Mouse (Mus musculus) B cell, adult 62 days (primary cell): ENCODE data around the gene Olfr671. TPM values are rescaled to one million over a fixed set of nuclear protein-coding genes. Genes with fewer than 3 reads are reported as not detected.

Experiments
- total RNA-seq: library from RNA; stranded (reverse); gene quantifications from 4 replicates; pipeline ENCODE4 v1.2.4, GENCODE M21; 2023

The Olfr671 gene
- not detected in 4 replicates for total RNA-seq

GRCm38 (mm10) chr7:104979026-104979425 lies at the start of gene Olfr671:
Olfr671 (minus strand) TSS chr7:104979126.

GRCm38 (mm10) chr7:105028360-105028759 lies 49.4 kb upstream of the Olfr671 start, which contains the start of gene Olfr675:
Olfr675 (minus strand) TSS chr7:105028460.

GRCm38 (mm10) chr7:105001929-105002328 lies 23.0 kb upstream of the Olfr671 start, which contains the start of gene Olfr672:
Olfr672 (minus strand) TSS chr7:105002029.

GRCm38 (mm10) chr7:104962520-104962919 lies 16.4 kb downstream of the Olfr671 start, which contains the start of gene Olfr670:
Olfr670 (minus strand) TSS chr7:104962620.

GRCm38 (mm10) chr7:104933940-104934339 lies 45.0 kb downstream of the Olfr671 start, which contains the start of gene Olfr669:
Olfr669 (plus strand) TSS chr7:104934240.

GRCm38 (mm10) chr7:104927957-104928356 lies 51.0 kb downstream of the Olfr671 start, which contains the start of gene Olfr668:
Olfr668 (minus strand) TSS chr7:104928057.

Other genes starting within 250 kb of the Olfr671 start
- not detected in 4 replicates for gene Usp17le, start 201.7 kb downstream of the Olfr671 start, total RNA-seq
- gene Usp17lb, start 136.5 kb downstream of the Olfr671 start, total RNA-seq: not detected in 4 replicates
- not detected in 4 replicates for gene Usp17la, start 122.1 kb downstream of the Olfr671 start, total RNA-seq
- gene Olfr665, start 101.1 kb downstream of the Olfr671 start, total RNA-seq: not detected in 4 replicates
- gene Olfr666, start 83.2 kb downstream of the Olfr671 start, total RNA-seq: not detected in 4 replicates
- gene Olfr667, start 57.6 kb downstream of the Olfr671 start, total RNA-seq: not detected in 4 replicates
- not detected in 4 replicates for gene Olfr668, start 51.1 kb downstream of the Olfr671 start, total RNA-seq
- gene Olfr669, start 44.9 kb downstream of the Olfr671 start, total RNA-seq: not detected in 4 replicates
- gene Olfr670, start 16.5 kb downstream of the Olfr671 start, total RNA-seq: not detected in 4 replicates
- gene Olfr672, start 22.9 kb upstream of the Olfr671 start, total RNA-seq: not detected in 4 replicates
- gene Olfr675, start 49.3 kb upstream of the Olfr671 start, total RNA-seq: not detected in 4 replicates
- gene Olfr676, start 53.6 kb upstream of the Olfr671 start, total RNA-seq: not detected in 4 replicates
- not detected in 4 replicates for gene Olfr677, start 72.2 kb upstream of the Olfr671 start, total RNA-seq
- not detected in 4 replicates for gene Olfr678, start 85.3 kb upstream of the Olfr671 start, total RNA-seq
- not detected in 4 replicates for gene Olfr679, start 102.1 kb upstream of the Olfr671 start, total RNA-seq
- not detected in 4 replicates for gene Olfr680-ps1, start 113.7 kb upstream of the Olfr671 start, total RNA-seq
- gene Olfr681, start 137.7 kb upstream of the Olfr671 start, total RNA-seq: not detected in 4 replicates
- gene Olfr683, start 167.9 kb upstream of the Olfr671 start, total RNA-seq: not detected in 4 replicates
- not detected in 4 replicates for gene Olfr684, start 184.5 kb upstream of the Olfr671 start, total RNA-seq
- not detected in 4 replicates for gene Olfr685, start 206.9 kb upstream of the Olfr671 start, total RNA-seq
- gene Olfr686, start 228.4 kb upstream of the Olfr671 start, total RNA-seq: not detected in 4 replicates